Mouse (Mus musculus) cerebellum, adult 2 months (tissue): ENCODE results near the gene Pknox2.

ENCODE experiments used
- CTCF ChIP-seq: fragments of 200-500 bp; IDR thresholded peaks from 2 replicates; pipeline ENCODE4 v1.5.1; 2011; ENCODE audit warnings: low read depth, mild to moderate bottlenecking, control low read depth, low read length, moderate library complexity, borderline replicate concordance; ENCODE audit not compliant: insufficient read depth
- POLR2A ChIP-seq: fragments of 200-500 bp; IDR thresholded peaks from 2 replicates; pipeline ENCODE4 v1.6.1; 2011; ENCODE audit warnings: low read length, control low read depth, borderline replicate concordance; ENCODE audit not compliant: insufficient read depth

DNA sequence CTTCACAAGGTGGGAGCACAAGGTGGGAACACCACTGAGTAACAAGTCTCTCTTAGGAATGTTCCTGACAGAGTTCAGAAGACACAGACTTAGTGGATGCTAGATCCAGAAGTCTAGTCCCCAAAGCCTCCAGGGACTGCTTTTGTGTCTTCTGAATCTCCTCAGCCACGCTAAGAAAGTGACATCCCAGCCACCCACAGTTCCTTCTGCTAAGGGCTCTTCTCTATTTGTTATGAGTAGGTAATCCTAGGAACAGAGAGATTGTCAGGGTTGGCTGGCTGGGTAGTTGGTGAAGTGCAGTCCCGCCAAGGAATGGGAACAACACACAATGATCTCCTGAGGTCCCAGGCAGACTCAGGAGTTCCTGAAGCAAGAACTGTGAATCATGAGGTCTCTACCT lies 85.6 kb downstream of the Pknox2 start:
- no peak for TF ChIP-seq CTCF
- no peak for TF ChIP-seq POLR2A
